Mouse (Mus musculus): ENCODE measurements around the gene Ephb1. TPM values are rescaled to one million over a fixed set of nuclear protein-coding genes. Genes with fewer than 3 reads are reported as not detected.

Gene Ephb1
- polyA plus RNA-seq, 1 experiment from 2014 or later, result 9.5 TPM

GRCm38 (mm10) chr9:101971806-101972205, 382.7 kb downstream of the Ephb1 start:
- H3K27ac ChIP-seq (replicated peaks), result no peak overlapping the region
- no peaks in the 10 kb centered on the region for H3K27me3 ChIP-seq (ENCODE audit: low read depth, poor library complexity, severe bottlenecking)
- H3K36me3 ChIP-seq, result no peaks in the 10 kb centered on the region
- H3K4me1 ChIP-seq, result peaks cover 12% of the 10 kb centered on the region
- 31% methylated on average over 6 of the region's 6 CpGs for WGBS
- H3K9me3 ChIP-seq (replicated peaks), result no peaks in the 10 kb centered on the region
- no peak overlapping the region for H3K4me3 ChIP-seq
- DNase-seq (ENCODE audit: low spot score), result no peak

- H3K4me3 ChIP-seq, result no peak overlapping the region
- peak overlapping the region; percentile 23; the same call in 1 of the 2 replicates for H3K27ac ChIP-seq (replicated peaks)
- no peaks in the 10 kb centered on the region for H3K9me3 ChIP-seq (replicated peaks)
- no peaks in the 10 kb centered on the region for H3K36me3 ChIP-seq
- H3K4me1 ChIP-seq, result peaks cover 18% of the 10 kb centered on the region
- 44% methylated on average over 4 of the region's 4 CpGs for WGBS
- no peak for DNase-seq (ENCODE audit: low spot score)
- 0 out of 2 replicates have a peak, but pooled peaks cover 4% of the 10 kb centered on the region for H3K27me3 ChIP-seq (ENCODE audit: low read depth, poor library complexity, severe bottlenecking)
These were observed 398.3 kb downstream of the Ephb1 start for GRCm38 (mm10) chr9:101956228-101956627.

- Histone ChIP-seq H3K9me3 (replicated peaks) (no peaks in the 10 kb centered on the region), H3K27ac (replicated peaks) (no peak overlapping the region), H3K4me3 (no peak overlapping the region), H3K4me1 (peaks cover 30% of the 10 kb centered on the region), H3K27me3 (ENCODE audit: low read depth, poor library complexity, severe bottlenecking) (0 out of 2 replicates have a peak, but pooled peaks cover 4% of the 10 kb centered on the region), H3K36me3 (no peaks in the 10 kb centered on the region)
- WGBS, result 86% methylated on average over 4 of the region's 4 CpGs
- DNase-seq (ENCODE audit: low spot score), result no peak
These were observed 400.0 kb downstream of the Ephb1 start for GRCm38 (mm10) chr9:101954529-101954928.

GRCm38 (mm10) chr9:101950101-101950500, 404.4 kb downstream of the Ephb1 start:
- peaks cover 22% of the 10 kb centered on the region for H3K4me1 ChIP-seq
- no peaks in the 10 kb centered on the region for H3K36me3 ChIP-seq
- DNase-seq (ENCODE audit: low spot score), result peak; percentile 25
- peak overlapping the region; percentile 72 for H3K27ac ChIP-seq (replicated peaks)
- H3K9me3 ChIP-seq (replicated peaks), result no peaks in the 10 kb centered on the region
- WGBS, result 6% methylated on average over 3 of the region's 3 CpGs
- no peak overlapping the region for H3K4me3 ChIP-seq
- no peaks in the 10 kb centered on the region for H3K27me3 ChIP-seq (ENCODE audit: low read depth, poor library complexity, severe bottlenecking)

GRCm38 (mm10) chr9:101945814-101946213, 408.7 kb downstream of the Ephb1 start:
- DNase-seq (ENCODE audit: low spot score), result no peak
- WGBS, result 95% methylated on average over 4 of the region's 4 CpGs
- Histone ChIP-seq H3K27ac (replicated peaks) (no peak overlapping the region), H3K4me1 (peaks cover 15% of the 10 kb centered on the region), H3K9me3 (replicated peaks) (no peaks in the 10 kb centered on the region), H3K36me3 (no peaks in the 10 kb centered on the region), H3K4me3 (no peak overlapping the region), H3K27me3 (ENCODE audit: low read depth, poor library complexity, severe bottlenecking) (no peaks in the 10 kb centered on the region)

GRCm38 (mm10) chr9:101945326-101945725, 409.2 kb downstream of the Ephb1 start:
- Histone ChIP-seq H3K27me3 (ENCODE audit: low read depth, poor library complexity, severe bottlenecking) (no peaks in the 10 kb centered on the region), H3K9me3 (replicated peaks) (no peaks in the 10 kb centered on the region), H3K4me3 (no peak overlapping the region), H3K36me3 (no peaks in the 10 kb centered on the region), H3K27ac (replicated peaks) (no peak overlapping the region), H3K4me1 (peaks cover 10% of the 10 kb centered on the region)
- WGBS, result 72% methylated on average over 7 of the region's 7 CpGs
- DNase-seq (ENCODE audit: low spot score), result no peak

GRCm38 (mm10) chr9:101942058-101942669, 412.3 kb downstream of the Ephb1 start:
- Histone ChIP-seq H3K36me3 (no peaks in the 10 kb centered on the region), H3K27ac (replicated peaks) (no peak overlapping the region), H3K27me3 (ENCODE audit: low read depth, poor library complexity, severe bottlenecking) (no peaks in the 10 kb centered on the region), H3K9me3 (replicated peaks) (no peaks in the 10 kb centered on the region), H3K4me1 (no peaks in the 10 kb centered on the region), H3K4me3 (no peak overlapping the region)
- 93% methylated on average over 9 of the region's 9 CpGs for WGBS
- no peak for DNase-seq (ENCODE audit: low spot score)

GRCm38 (mm10) chr9:101940182-101940581, 414.3 kb downstream of the Ephb1 start:
- no peak for DNase-seq (ENCODE audit: low spot score)

GRCm38 (mm10) chr9:101939006-101939405, 415.5 kb downstream of the Ephb1 start:
- DNase-seq (ENCODE audit: low spot score), result no peak
- Histone ChIP-seq H3K4me3 (no peak overlapping the region), H3K9me3 (replicated peaks) (no peaks in the 10 kb centered on the region), H3K27ac (replicated peaks) (0 out of 2 replicates have a peak overlapping the region, but pooled peaks have one; percentile 7), H3K36me3 (0 out of 2 replicates have a peak, but pooled peaks cover 2% of the 10 kb centered on the region), H3K27me3 (ENCODE audit: low read depth, poor library complexity, severe bottlenecking) (no peaks in the 10 kb centered on the region), H3K4me1 (peaks cover 13% of the 10 kb centered on the region)
- 82% methylated on average over 5 of the region's 5 CpGs for WGBS

More at GRCm38 (mm10) chr9:101940182-101940581, 414.3 kb downstream of the Ephb1 start:
- Histone ChIP-seq H3K4me3 (no peak overlapping the region), H3K9me3 (replicated peaks) (no peaks in the 10 kb centered on the region), H3K27me3 (ENCODE audit: low read depth, poor library complexity, severe bottlenecking) (no peaks in the 10 kb centered on the region), H3K4me1 (peaks cover 1% of the 10 kb centered on the region; the same call in 1 of the 2 replicates), H3K27ac (replicated peaks) (no peak overlapping the region), H3K36me3 (0 out of 2 replicates have a peak, but pooled peaks cover 2% of the 10 kb centered on the region)
- WGBS, result 87% methylated on average over 3 of the region's 3 CpGs

- no peak for DNase-seq (ENCODE audit: low spot score)
- 0 out of 2 replicates have a peak, but pooled peaks cover 2% of the 10 kb centered on the region for H3K36me3 ChIP-seq
- H3K27ac ChIP-seq (replicated peaks), result no peak overlapping the region
- H3K4me3 ChIP-seq, result no peak overlapping the region
- 87% methylated on average over 4 of the region's 4 CpGs for WGBS
- peaks cover 15% of the 10 kb centered on the region for H3K4me1 ChIP-seq
- H3K27me3 ChIP-seq (ENCODE audit: low read depth, poor library complexity, severe bottlenecking), result no peaks in the 10 kb centered on the region
- H3K9me3 ChIP-seq (replicated peaks), result no peaks in the 10 kb centered on the region
These were observed 416.4 kb downstream of the Ephb1 start for GRCm38 (mm10) chr9:101938066-101938465.

GRCm38 (mm10) chr9:101934887-101935286, 419.6 kb downstream of the Ephb1 start:
- no peak for DNase-seq (ENCODE audit: low spot score)
- Histone ChIP-seq H3K27ac (replicated peaks) (no peak overlapping the region), H3K9me3 (replicated peaks) (no peaks in the 10 kb centered on the region), H3K36me3 (0 out of 2 replicates have a peak, but pooled peaks cover 2% of the 10 kb centered on the region), H3K27me3 (ENCODE audit: low read depth, poor library complexity, severe bottlenecking) (no peaks in the 10 kb centered on the region), H3K4me1 (peaks cover 18% of the 10 kb centered on the region), H3K4me3 (no peak overlapping the region)
- 67% methylated on average over 8 of the region's 8 CpGs for WGBS

GRCm38 (mm10) chr9:101933946-101934573, 420.4 kb downstream of the Ephb1 start:
- Histone ChIP-seq H3K9me3 (replicated peaks) (no peaks in the 10 kb centered on the region), H3K4me3 (no peak overlapping the region), H3K27me3 (ENCODE audit: low read depth, poor library complexity, severe bottlenecking) (no peaks in the 10 kb centered on the region), H3K4me1 (peaks cover 18% of the 10 kb centered on the region), H3K36me3 (0 out of 2 replicates have a peak, but pooled peaks cover 2% of the 10 kb centered on the region), H3K27ac (replicated peaks) (no peak overlapping the region)
- no peak for DNase-seq (ENCODE audit: low spot score)
- 75% methylated on average over 8 of the region's 8 CpGs for WGBS

GRCm38 (mm10) chr9:101924829-101925228, 429.7 kb downstream of the Ephb1 start:
- WGBS, result 85% methylated on average over 4 of the region's 4 CpGs

More at GRCm38 (mm10) chr9:101924829-101925228, 429.7 kb downstream of the Ephb1 start:
- H3K9me3 ChIP-seq (replicated peaks), result no peaks in the 10 kb centered on the region
- no peak overlapping the region for H3K27ac ChIP-seq (replicated peaks)
- 0 out of 2 replicates have a peak, but pooled peaks cover 7% of the 10 kb centered on the region for H3K36me3 ChIP-seq
- DNase-seq (ENCODE audit: low spot score), result no peak
- H3K4me3 ChIP-seq, result no peak overlapping the region
- H3K27me3 ChIP-seq (ENCODE audit: low read depth, poor library complexity, severe bottlenecking), result no peaks in the 10 kb centered on the region
- peaks cover 4% of the 10 kb centered on the region; the same call in 1 of the 2 replicates for H3K4me1 ChIP-seq

All from midbrain, embryonic 10.5 days (tissue).